Mouse (Mus musculus): ENCODE results near the gene Sae1.

Gene Sae1

GRCm38 (mm10) chr7:16357602-16358001 lies 30.0 kb downstream of the Sae1 start:
- no peak for DNase-seq (ENCODE audit: low spot score)

GRCm38 (mm10) chr7:16355854-16356594 lies 31.6 kb downstream of the Sae1 start:
- DNase-seq (ENCODE audit: low spot score) = no peak

- no peak for DNase-seq (ENCODE audit: low spot score)
Measured at GRCm38 (mm10) chr7:16349999-16350398, 37.6 kb downstream of the Sae1 start.

GRCm38 (mm10) chr7:16345297-16345696 lies 42.3 kb downstream of the Sae1 start:
- no peak for DNase-seq (ENCODE audit: low spot score)

- DNase-seq (ENCODE audit: low spot score) = no peak
Measured at GRCm38 (mm10) chr7:16344598-16344997, 43.0 kb downstream of the Sae1 start.

- no peak for DNase-seq (ENCODE audit: low spot score)
Measured at GRCm38 (mm10) chr7:16337733-16338132, 49.9 kb downstream of the Sae1 start.

GRCm38 (mm10) chr7:16329146-16329545 lies 58.5 kb downstream of the Sae1 start:
- DNase-seq (ENCODE audit: low spot score) = no peak

- DNase-seq (ENCODE audit: low spot score) = no peak
Measured at GRCm38 (mm10) chr7:16326607-16326971, 61.0 kb downstream of the Sae1 start.

- no peak for DNase-seq (ENCODE audit: low spot score)
Measured at GRCm38 (mm10) chr7:16325920-16326606, 61.5 kb downstream of the Sae1 start.

GRCm38 (mm10) chr7:16324661-16325060 lies 62.9 kb downstream of the Sae1 start:
- DNase-seq (ENCODE audit: low spot score) = no peak

- no peak for DNase-seq (ENCODE audit: low spot score)
Measured at GRCm38 (mm10) chr7:16320479-16320878, 67.1 kb downstream of the Sae1 start.

- DNase-seq (ENCODE audit: low spot score) = no peak
Measured at GRCm38 (mm10) chr7:16319216-16319615, 68.4 kb downstream of the Sae1 start.

GRCm38 (mm10) chr7:16317094-16317493 lies 70.5 kb downstream of the Sae1 start:
- no peak for DNase-seq (ENCODE audit: low spot score)

GRCm38 (mm10) chr7:16315222-16315759 lies 72.3 kb downstream of the Sae1 start:
- DNase-seq (ENCODE audit: low spot score) = no peak

GRCm38 (mm10) chr7:16314221-16314775 lies 73.3 kb downstream of the Sae1 start:
- DNase-seq (ENCODE audit: low spot score) = no peak

- no peak for DNase-seq (ENCODE audit: low spot score)
Measured at GRCm38 (mm10) chr7:16313481-16314220, 74.0 kb downstream of the Sae1 start.

- no peak for DNase-seq (ENCODE audit: low spot score)
Measured at GRCm38 (mm10) chr7:16312672-16313311, 74.8 kb downstream of the Sae1 start.

- no peak for DNase-seq (ENCODE audit: low spot score)
Measured at GRCm38 (mm10) chr7:16312011-16312671, 75.5 kb downstream of the Sae1 start.

- DNase-seq (ENCODE audit: low spot score) = no peak
Measured at GRCm38 (mm10) chr7:16311453-16312004, 76.1 kb downstream of the Sae1 start.

- DNase-seq (ENCODE audit: low spot score) = no peak
Measured at GRCm38 (mm10) chr7:16310521-16311452, 76.8 kb downstream of the Sae1 start.

Data from layer of hippocampus, adult 9-10 months (tissue).